Mouse (Mus musculus) midbrain, embryonic 15.5 days (tissue): Measurements from ENCODE around the gene Iqsec3. TPM values are rescaled to one million over a fixed set of nuclear protein-coding genes. Genes with fewer than 3 reads are reported as not detected.
"Not testable (repeated sequence)": the region's sequence is repeated elsewhere in the genome, so short reads cannot be mapped to it uniquely, and the experiment has no call there.

Experiments
- ATAC-seq: fragments of 200-750 bp; cut with Nextera tagmentation; replicated peaks from 2 replicates; pipeline ENCODE4 v1.8.0; 2017; ENCODE audit warnings: moderate TSS enrichment
- H3K27ac ChIP-seq: fragments of 300-500 bp; sonication (generic); 2 replicates; pipeline ENCODE4 v1.5.1; 2015; ENCODE audit warnings: mild to moderate bottlenecking, inconsistent platforms
- H3K27me3 ChIP-seq: fragments of 300-500 bp; sonication (generic); replicated peaks from 2 replicates; pipeline ENCODE4 v1.6.1; 2015; ENCODE audit warnings: inconsistent platforms
- H3K36me3 ChIP-seq: fragments of 300-500 bp; sonication (generic); replicated peaks from 2 replicates; pipeline ENCODE4 v1.6.1; 2015; ENCODE audit warnings: inconsistent platforms
- H3K4me1 ChIP-seq: fragments of 300-500 bp; sonication (generic); 2 replicates; pipeline ENCODE4 v1.6.1; 2015; ENCODE audit warnings: inconsistent platforms
- H3K4me2 ChIP-seq: fragments of 300-500 bp; sonication (generic); 2 replicates; pipeline ENCODE4 v1.6.1; 2015; ENCODE audit warnings: inconsistent platforms, mild to moderate bottlenecking, moderate library complexity
- H3K4me3 ChIP-seq: fragments of 300-500 bp; sonication (generic); 2 replicates; pipeline ENCODE4 v1.5.1; 2015; ENCODE audit warnings: mild to moderate bottlenecking, inconsistent platforms
- H3K9ac ChIP-seq: fragments of 300-500 bp; sonication (generic); 2 replicates; pipeline ENCODE4 v1.6.1; 2015; ENCODE audit warnings: mild to moderate bottlenecking, inconsistent platforms
- H3K9me3 ChIP-seq: fragments of 300-500 bp; sonication (generic); 2 replicates; pipeline ENCODE4 v1.6.1; 2016; ENCODE audit warnings: inconsistent platforms
- WGBS: fragments of 180-500 bp; shearing (Covaris S2); methylation state at CpG from one replicate; pipeline ENCODE4 v1.1.7; 2015; ENCODE audit warnings: mixed read lengths; 5-methylcytosine and 5-hydroxymethylcytosine counted together
- polyA plus RNA-seq: library from polyadenylated mRNA; unstranded; fragments of >200 nt; fragmentation: Nextera tagmentation; extraction: Ambion mirVana; gene quantifications from 2 replicates; pipeline ENCODE4 v1.2.1, GENCODE M21; 2015

Iqsec3 gene
- polyA plus RNA-seq, 1 experiment from 2014 or later = 13.7 TPM

DNA sequence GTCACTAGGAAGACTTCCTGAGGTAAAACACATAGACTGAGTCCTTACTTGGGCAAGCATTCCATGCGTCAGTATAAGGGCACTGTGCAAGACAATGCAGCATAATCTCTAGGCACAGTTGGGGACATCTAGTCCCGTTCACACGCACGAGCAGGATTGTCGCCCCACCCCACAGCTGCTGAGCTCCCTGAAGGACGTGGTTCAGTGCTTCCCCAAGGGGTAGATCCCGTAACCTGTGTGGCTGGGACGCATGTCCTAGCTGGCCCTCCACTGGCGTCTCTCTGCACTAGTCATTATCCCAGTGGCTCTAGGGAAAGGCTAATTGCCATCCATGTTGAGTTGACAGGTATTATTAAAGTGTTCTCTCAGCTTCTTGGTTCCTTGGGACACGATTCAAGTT lies 91.4 kb downstream of the Iqsec3 start:
- H3K4me3 ChIP-seq = no peak overlapping the region
- H3K36me3 ChIP-seq = no peaks in the 10 kb centered on the region
- H3K9ac ChIP-seq = no peak overlapping the region
- no peaks in the 10 kb centered on the region for H3K9me3 ChIP-seq
- H3K4me1 ChIP-seq = no peaks in the 10 kb centered on the region; the same call in 1 of the 2 replicates
- H3K4me2 ChIP-seq = no peak overlapping the region
- no peak for ATAC-seq
- 31% methylated on average over 10 of the region's 10 CpGs for WGBS
- no peaks in the 10 kb centered on the region for H3K27me3 ChIP-seq
- H3K27ac ChIP-seq = no peak overlapping the region

- Histone ChIP-seq H3K4me3 (no peak overlapping the region), H3K4me2 (no peak overlapping the region), H3K27me3 (no peaks in the 10 kb centered on the region), H3K9ac (no peak overlapping the region), H3K4me1 (no peaks in the 10 kb centered on the region), H3K36me3 (no peaks in the 10 kb centered on the region), H3K27ac (no peak overlapping the region), H3K9me3 (no peaks in the 10 kb centered on the region)
- 71% methylated on average over 8 of the region's 8 CpGs for WGBS
- no peak for ATAC-seq
Observed at GRCm38 (mm10) chr6:121380576-121380975, 92.9 kb downstream of the Iqsec3 start.

- Histone ChIP-seq H3K9me3 (no peaks in the 10 kb centered on the region), H3K27ac (no peak overlapping the region), H3K27me3 (no peaks in the 10 kb centered on the region), H3K36me3 (no peaks in the 10 kb centered on the region), H3K4me2 (no peak overlapping the region), H3K9ac (no peak overlapping the region), H3K4me1 (no peaks in the 10 kb centered on the region), H3K4me3 (no peak overlapping the region)
- no peak for ATAC-seq
- WGBS = 55% methylated on average over 4 of the region's 4 CpGs
Observed at GRCm38 (mm10) chr6:121378256-121378655, 95.2 kb downstream of the Iqsec3 start.

GRCm38 (mm10) chr6:121376159-121376558 lies 97.3 kb downstream of the Iqsec3 start:
- no peak; the same call in 1 of the 2 replicates for ATAC-seq
- Histone ChIP-seq H3K9me3 (no peaks in the 10 kb centered on the region), H3K27me3 (no peaks in the 10 kb centered on the region), H3K27ac (no peak overlapping the region), H3K4me1 (no peaks in the 10 kb centered on the region), H3K9ac (no peak overlapping the region), H3K4me2 (no peak overlapping the region), H3K4me3 (no peak overlapping the region), H3K36me3 (no peaks in the 10 kb centered on the region)
- 85% methylated on average over 12 of the region's 12 CpGs for WGBS

DNA sequence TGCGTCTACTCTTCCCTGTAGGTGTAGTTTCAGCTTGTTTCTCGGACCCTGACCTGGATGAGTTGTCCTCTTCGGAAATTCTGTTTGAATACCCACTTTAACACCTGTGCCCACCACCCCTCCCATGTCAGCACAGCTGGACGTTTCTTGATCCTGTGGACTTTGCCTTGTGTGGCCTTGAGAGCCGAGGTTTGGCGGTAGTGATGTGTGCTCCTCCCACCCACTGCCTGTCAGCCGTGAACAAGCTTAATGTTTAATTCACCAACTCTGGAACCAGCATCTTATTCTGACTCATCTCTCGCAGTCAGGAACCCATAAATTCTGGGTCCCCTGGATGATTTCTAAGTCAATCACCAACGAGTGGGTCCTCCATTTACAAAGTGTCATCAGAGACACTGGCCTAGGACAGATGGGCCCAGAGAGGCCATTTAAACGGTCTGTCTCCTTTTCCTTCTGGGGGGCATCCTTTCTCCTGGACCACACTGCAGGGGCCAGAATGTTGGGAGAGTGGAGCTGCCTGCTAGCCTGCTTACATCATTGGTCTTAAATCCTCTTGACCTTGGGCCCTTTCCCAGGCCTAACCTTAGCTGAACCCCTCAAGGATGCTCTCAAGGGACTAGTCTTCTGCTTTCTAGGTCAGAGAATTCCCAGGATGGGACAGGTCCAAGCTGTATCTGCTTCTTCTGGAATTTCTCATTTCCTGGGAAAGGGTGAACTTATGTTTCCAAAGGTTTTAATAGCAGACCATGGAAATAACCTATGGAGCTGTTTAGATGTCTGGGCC lies 102.1 kb downstream of the Iqsec3 start:
- no peak for ATAC-seq
- WGBS = 73% methylated on average over 10 of the region's 10 CpGs

GRCm38 (mm10) chr6:121367099-121367498 lies 106.4 kb downstream of the Iqsec3 start:
- no peak for ATAC-seq
- no peak overlapping the region for H3K9ac ChIP-seq
- no peak overlapping the region for H3K27ac ChIP-seq
- H3K27me3 ChIP-seq = no peaks in the 10 kb centered on the region
- no peaks in the 10 kb centered on the region for H3K4me1 ChIP-seq
- H3K36me3 ChIP-seq = no peaks in the 10 kb centered on the region
- no peak overlapping the region for H3K4me2 ChIP-seq
- H3K9me3 ChIP-seq = no peaks in the 10 kb centered on the region
- 71% methylated on average over 3 of the region's 3 CpGs for WGBS
- H3K4me3 ChIP-seq = no peak overlapping the region

More for the DNA sequence above, 102.1 kb downstream of the Iqsec3 start:
- Histone ChIP-seq H3K36me3 (no peaks in the 10 kb centered on the region), H3K27ac (no peak overlapping the region), H3K4me1 (no peaks in the 10 kb centered on the region), H3K9ac (no peak overlapping the region), H3K27me3 (no peaks in the 10 kb centered on the region), H3K4me2 (no peak overlapping the region), H3K9me3 (no peaks in the 10 kb centered on the region), H3K4me3 (no peak overlapping the region)

DNA sequence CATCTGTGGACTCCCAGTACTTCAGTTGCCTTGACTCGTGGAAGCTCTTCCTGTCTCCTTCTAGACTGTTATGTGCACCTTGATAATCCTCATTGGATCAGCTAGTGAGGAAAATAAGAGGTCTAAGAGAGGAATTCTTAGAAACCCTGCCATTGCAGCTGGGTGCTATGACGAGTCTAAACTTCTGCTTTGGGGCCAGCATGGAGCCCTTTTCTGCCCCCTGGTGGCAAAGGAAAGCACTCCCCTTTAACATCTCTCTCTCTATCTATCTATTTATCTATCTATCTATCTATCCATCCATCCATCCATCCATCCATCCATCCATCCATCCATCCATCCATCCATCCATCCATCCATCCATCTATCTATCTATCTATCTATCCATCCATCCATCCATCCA lies 106.9 kb downstream of the Iqsec3 start:
- not testable (repeated sequence) for H3K9me3 ChIP-seq, H3K4me3 ChIP-seq, H3K27ac ChIP-seq, H3K4me2 ChIP-seq, H3K36me3 ChIP-seq, ATAC-seq, H3K9ac ChIP-seq, H3K27me3 ChIP-seq, H3K4me1 ChIP-seq
- 26% methylated on average over 2 of the region's 2 CpGs for WGBS

- H3K36me3 ChIP-seq = no peaks in the 10 kb centered on the region
- no peaks in the 10 kb centered on the region for H3K27me3 ChIP-seq
- no peak overlapping the region for H3K4me2 ChIP-seq
- H3K4me1 ChIP-seq = no peaks in the 10 kb centered on the region
- no peak overlapping the region for H3K9ac ChIP-seq
- WGBS = 78% methylated on average over 4 of the region's 4 CpGs
- H3K9me3 ChIP-seq = no peaks in the 10 kb centered on the region
- H3K27ac ChIP-seq = no peak overlapping the region
- no peak overlapping the region for H3K4me3 ChIP-seq
- no peak for ATAC-seq
Observed at GRCm38 (mm10) chr6:121363956-121364355, 109.5 kb downstream of the Iqsec3 start.

DNA sequence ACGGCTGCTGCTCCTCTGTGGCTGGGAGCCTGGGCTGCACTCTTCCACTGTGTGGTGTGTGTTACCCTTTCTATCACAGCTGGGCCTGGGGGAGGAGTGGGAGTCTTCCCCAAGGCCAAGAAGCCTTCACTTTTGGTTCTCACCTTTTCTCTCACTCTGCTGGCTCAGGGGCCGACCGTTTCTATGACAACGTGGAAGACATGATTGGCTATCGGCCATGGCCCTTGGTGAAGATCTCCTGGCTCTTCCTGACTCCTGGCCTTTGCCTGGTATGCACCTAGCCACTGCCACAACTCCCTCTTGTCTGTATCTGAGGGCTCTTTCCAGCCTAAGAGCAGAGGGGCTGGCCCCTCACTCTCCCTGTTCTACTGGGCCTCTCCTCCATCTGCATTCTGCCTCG lies 110.4 kb downstream of the Iqsec3 start:
- Histone ChIP-seq H3K4me3 (no peak overlapping the region), H3K9me3 (no peaks in the 10 kb centered on the region), H3K27me3 (no peaks in the 10 kb centered on the region), H3K36me3 (no peaks in the 10 kb centered on the region), H3K4me1 (no peaks in the 10 kb centered on the region), H3K4me2 (no peak overlapping the region), H3K9ac (no peak overlapping the region), H3K27ac (no peak overlapping the region)
- ATAC-seq = 0 out of 2 replicates have a peak, but pooled peaks have one; percentile 37
- WGBS = 87% methylated on average over 6 of the region's 6 CpGs

DNA sequence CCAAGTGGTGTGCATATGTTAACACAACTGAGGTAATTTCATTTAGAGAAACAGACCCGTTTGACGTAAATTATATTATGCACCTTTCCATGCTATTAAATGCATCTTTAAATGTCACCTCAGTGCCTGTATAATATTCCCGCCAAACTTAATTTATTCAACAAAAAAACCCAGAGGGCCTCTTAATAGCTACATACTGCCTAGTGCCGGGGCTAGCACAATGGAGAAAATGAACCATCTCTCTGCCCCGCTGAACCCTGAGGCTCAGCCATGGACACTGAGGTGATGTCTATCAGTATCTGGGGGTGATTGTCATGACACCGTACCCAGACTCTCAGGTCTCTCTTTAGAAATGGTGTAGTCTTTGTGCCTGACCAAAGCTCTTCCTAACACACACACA lies 116.2 kb downstream of the Iqsec3 start:
- Histone ChIP-seq H3K36me3 (no peaks in the 10 kb centered on the region), H3K9me3 (no peaks in the 10 kb centered on the region), H3K27ac (no peak overlapping the region), H3K4me1 (no peaks in the 10 kb centered on the region), H3K4me2 (no peak overlapping the region), H3K27me3 (no peaks in the 10 kb centered on the region), H3K4me3 (no peak overlapping the region), H3K9ac (no peak overlapping the region)
- 65% methylated on average over 6 of the region's 6 CpGs for WGBS
- no peak for ATAC-seq

- Histone ChIP-seq H3K4me1 (no peaks in the 10 kb centered on the region), H3K36me3 (no peaks in the 10 kb centered on the region), H3K4me2 (no peak overlapping the region), H3K9me3 (no peaks in the 10 kb centered on the region), H3K4me3 (no peak overlapping the region), H3K9ac (no peak overlapping the region), H3K27me3 (no peaks in the 10 kb centered on the region), H3K27ac (no peak overlapping the region)
- ATAC-seq = no peak
- WGBS = 87% methylated on average over 1 of the region's 1 CpGs
Observed at GRCm38 (mm10) chr6:121356041-121356440, 117.4 kb downstream of the Iqsec3 start.

GRCm38 (mm10) chr6:121352276-121352675 lies 121.2 kb downstream of the Iqsec3 start:
- Histone ChIP-seq H3K27me3 (no peaks in the 10 kb centered on the region), H3K27ac (no peak overlapping the region), H3K9ac (no peak overlapping the region), H3K4me2 (no peak overlapping the region), H3K9me3 (no peaks in the 10 kb centered on the region), H3K36me3 (no peaks in the 10 kb centered on the region), H3K4me3 (no peak overlapping the region), H3K4me1 (no peaks in the 10 kb centered on the region)
- ATAC-seq = no peak
- 20% methylated on average over 2 of the region's 2 CpGs for WGBS

- WGBS = 45% methylated on average over 8 of the region's 8 CpGs
- Histone ChIP-seq H3K36me3 (no peaks in the 10 kb centered on the region), H3K27ac (no peak overlapping the region), H3K4me2 (no peak overlapping the region), H3K9ac (no peak overlapping the region), H3K4me1 (0 out of 2 replicates have a peak, but pooled peaks cover 3% of the 10 kb centered on the region), H3K27me3 (no peaks in the 10 kb centered on the region), H3K9me3 (no peaks in the 10 kb centered on the region), H3K4me3 (no peak overlapping the region)
- no peak for ATAC-seq
Observed at GRCm38 (mm10) chr6:121346428-121346827, 127.0 kb downstream of the Iqsec3 start.
